Mouse (Mus musculus) liver, embryonic 12.5 days (tissue): ENCODE data around the gene B3gat1. TPM values are rescaled to one million over a fixed set of nuclear protein-coding genes. Genes with fewer than 3 reads are reported as not detected.
A peak's percentile ranks its signal among the peaks of the same experiment; 100 is the strongest.

ENCODE experiments used
- ATAC-seq: fragments of 200-750 bp; cut with Nextera tagmentation; 2 replicates; pipeline ENCODE4 v1.8.0; 2017; ENCODE audit warnings: moderate number of reproducible peaks, mild to moderate bottlenecking, moderate library complexity
- H3K27ac ChIP-seq: fragments of 300-500 bp; sonication (generic); 2 replicates; pipeline ENCODE4 v1.5.1; 2016; ENCODE audit warnings: mild to moderate bottlenecking
- H3K27me3 ChIP-seq: fragments of 300-500 bp; sonication (generic); replicated peaks from 2 replicates; pipeline ENCODE4 v1.6.1; 2016; ENCODE audit warnings: mild to moderate bottlenecking, moderate library complexity
- H3K36me3 ChIP-seq: fragments of 300-500 bp; sonication (generic); 2 replicates; pipeline ENCODE4 v1.6.1; 2016; ENCODE audit warnings: mild to moderate bottlenecking, moderate library complexity
- H3K4me1 ChIP-seq: fragments of 300-500 bp; sonication (generic); 2 replicates; pipeline ENCODE4 v1.6.1; 2016
- H3K4me2 ChIP-seq: fragments of 300-500 bp; sonication (generic); 2 replicates; pipeline ENCODE4 v1.6.1; 2016; ENCODE audit warnings: mild to moderate bottlenecking, moderate library complexity
- H3K4me3 ChIP-seq: fragments of 300-500 bp; sonication (generic); 2 replicates; pipeline ENCODE4 v1.5.1; 2016; ENCODE audit warnings: mild to moderate bottlenecking, moderate library complexity
- H3K9ac ChIP-seq: fragments of 300-500 bp; sonication (generic); 2 replicates; pipeline ENCODE4 v1.6.1; 2016; ENCODE audit warnings: mild to moderate bottlenecking, moderate library complexity
- H3K9me3 ChIP-seq: fragments of 300-500 bp; sonication (generic); replicated peaks from 2 replicates; pipeline ENCODE4 v1.6.1; 2016; ENCODE audit warnings: mild to moderate bottlenecking, moderate library complexity
- WGBS: fragments of 180-500 bp; shearing (Covaris S2); methylation state at CpG from one replicate; pipeline ENCODE4 v1.1.7; 2016; ENCODE audit not compliant: insufficient replicate concordance; 5-methylcytosine and 5-hydroxymethylcytosine counted together
- polyA plus RNA-seq: library from polyadenylated mRNA; unstranded; fragments of >200 nt; fragmentation: Nextera tagmentation; extraction: Ambion mirVana; gene quantifications from 2 replicates; pipeline ENCODE4 v1.2.1, GENCODE M21; 2016

Gene B3gat1
- polyA plus RNA-seq, 1 experiment from 2014 or later: not detected

DNA sequence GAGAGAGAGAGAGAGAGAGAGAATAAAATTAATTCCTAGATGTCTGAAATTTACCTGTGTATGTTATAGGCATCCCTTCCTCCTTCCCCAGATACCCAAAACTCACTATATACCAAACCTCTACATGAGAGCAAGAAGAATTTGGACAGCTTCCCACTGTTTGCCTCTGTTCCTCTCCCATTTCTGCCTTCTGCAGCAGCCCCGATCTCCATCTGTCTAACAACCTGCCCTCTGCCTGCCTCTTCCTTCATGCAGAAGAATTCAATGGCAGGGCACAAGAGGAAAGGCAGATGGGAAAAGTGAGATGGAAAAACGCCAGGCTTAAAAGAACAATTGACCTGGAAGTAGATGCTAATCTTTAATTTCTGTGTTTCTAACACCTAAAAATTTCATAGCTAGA, 5.0 kb upstream of the B3gat1 start:
- WGBS: 40% methylated on average over 2 of the region's 2 CpGs
- Histone ChIP-seq H3K4me3 (no peak overlapping the region), H3K36me3 (no peaks in the 10 kb centered on the region), H3K9ac (no peak overlapping the region), H3K4me1 (no peaks in the 10 kb centered on the region), H3K9me3 (no peaks in the 10 kb centered on the region), H3K27me3 (peaks cover 21% of the 10 kb centered on the region), H3K4me2 (no peak overlapping the region), H3K27ac (no peak overlapping the region)
- ATAC-seq: no peak

DNA sequence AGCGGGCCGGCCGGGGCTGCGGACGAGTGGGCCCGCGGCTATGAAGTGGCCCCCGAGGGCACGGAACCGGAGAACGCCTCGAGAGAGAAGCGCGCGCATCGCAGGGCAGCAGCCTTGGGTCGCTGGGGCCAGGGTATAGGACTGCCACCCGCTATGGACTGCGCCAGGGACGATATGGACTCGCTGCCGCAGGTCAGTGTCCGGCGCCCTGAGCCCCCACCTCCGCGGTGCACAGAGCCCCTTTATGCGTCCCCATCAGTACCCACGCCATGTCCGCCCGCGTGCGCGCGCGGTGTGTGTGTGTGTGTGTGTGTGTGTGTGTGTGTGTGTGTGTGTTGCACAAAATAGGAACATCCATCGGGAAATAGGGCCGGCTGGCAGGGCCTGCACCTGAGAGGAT, 458 bp downstream of the B3gat1 start:
- no peak overlapping the region for H3K9ac ChIP-seq
- H3K27me3 ChIP-seq: peaks cover 50% of the 10 kb centered on the region
- no peaks in the 10 kb centered on the region for H3K36me3 ChIP-seq
- no peak overlapping the region for H3K27ac ChIP-seq
- peak overlapping the region; percentile 51 for H3K4me2 ChIP-seq
- WGBS: 4% methylated on average over 37 of the region's 37 CpGs
- H3K4me1 ChIP-seq: no peaks in the 10 kb centered on the region
- H3K9me3 ChIP-seq: no peaks in the 10 kb centered on the region
- no peak for ATAC-seq
- peak overlapping the region; percentile 38 for H3K4me3 ChIP-seq

DNA sequence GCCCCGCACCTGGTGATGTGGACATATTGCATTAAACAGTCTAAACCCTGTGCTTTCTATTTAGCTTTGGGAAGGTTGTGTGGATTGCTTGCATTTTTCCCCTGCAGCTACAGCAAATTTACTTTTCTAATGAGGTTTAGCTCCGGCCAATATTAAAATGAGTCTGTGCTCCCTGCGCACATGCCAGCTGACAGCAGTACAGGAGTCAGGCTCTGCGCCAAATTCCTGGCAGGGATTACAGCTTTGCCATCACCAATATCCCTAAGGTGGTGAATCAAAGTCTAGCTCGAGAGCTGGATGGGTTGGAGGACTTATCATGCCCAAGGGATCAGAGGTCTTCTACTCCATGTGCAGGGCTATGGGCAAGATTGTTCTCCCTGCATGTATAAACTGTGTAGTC, 3.6 kb downstream of the B3gat1 start:
- no peak overlapping the region for H3K9ac ChIP-seq
- no peaks in the 10 kb centered on the region for H3K36me3 ChIP-seq
- no peak overlapping the region for H3K27ac ChIP-seq
- no peak overlapping the region for H3K4me2 ChIP-seq
- ATAC-seq: no peak
- WGBS: 63% methylated on average over 5 of the region's 5 CpGs
- H3K4me1 ChIP-seq: no peaks in the 10 kb centered on the region
- no peaks in the 10 kb centered on the region for H3K9me3 ChIP-seq
- no peak overlapping the region for H3K4me3 ChIP-seq
- peaks cover 43% of the 10 kb centered on the region for H3K27me3 ChIP-seq

DNA sequence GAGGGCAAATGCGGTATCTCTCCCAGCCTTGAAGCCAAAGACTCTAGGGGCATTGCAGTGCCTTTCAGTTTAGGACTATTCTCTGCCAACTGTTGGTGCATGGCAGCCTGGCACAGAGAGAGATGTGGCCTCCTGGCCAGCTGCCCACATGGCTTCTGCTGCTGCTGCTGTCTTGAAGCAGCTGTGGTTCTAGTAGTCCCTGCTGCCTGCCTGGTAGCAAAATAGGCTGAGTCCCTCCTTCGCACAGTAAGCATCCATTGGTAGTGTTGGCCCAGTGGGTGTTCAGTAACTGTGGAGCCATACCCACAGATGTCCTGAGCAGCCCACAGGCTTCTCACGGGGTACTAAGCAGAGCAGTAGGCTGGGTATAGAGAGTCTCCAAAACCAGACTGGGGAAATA, 9.3 kb downstream of the B3gat1 start:
- H3K4me1 ChIP-seq: no peaks in the 10 kb centered on the region
- no peaks in the 10 kb centered on the region for H3K9me3 ChIP-seq
- H3K27ac ChIP-seq: no peak overlapping the region
- no peaks in the 10 kb centered on the region for H3K27me3 ChIP-seq
- H3K36me3 ChIP-seq: no peaks in the 10 kb centered on the region
- no peak for ATAC-seq
- no peak overlapping the region for H3K9ac ChIP-seq
- H3K4me2 ChIP-seq: no peak overlapping the region
- 68% methylated on average over 3 of the region's 3 CpGs for WGBS
- no peak overlapping the region for H3K4me3 ChIP-seq

DNA sequence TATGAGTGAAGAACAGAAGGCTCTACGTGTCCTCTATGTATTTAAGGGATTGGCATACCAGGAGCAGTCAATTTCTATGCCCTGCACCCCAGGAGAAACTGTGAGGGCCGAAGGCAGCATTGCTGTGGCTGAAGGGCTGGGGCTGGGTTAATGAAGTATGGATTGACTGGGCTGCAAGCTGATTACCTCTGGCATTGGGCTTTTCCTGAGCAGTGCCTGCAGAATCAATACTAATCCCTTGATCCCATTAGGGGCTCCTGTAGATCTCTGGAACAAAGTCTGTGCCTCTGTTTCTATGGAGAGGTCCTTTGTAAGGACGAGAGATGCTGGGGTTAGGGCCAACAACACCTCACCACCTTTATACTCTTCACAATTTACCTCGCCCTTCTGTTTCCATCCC, 13.6 kb downstream of the B3gat1 start:
- Histone ChIP-seq H3K4me2 (no peak overlapping the region), H3K27me3 (no peaks in the 10 kb centered on the region), H3K36me3 (no peaks in the 10 kb centered on the region), H3K4me3 (no peak overlapping the region), H3K9me3 (no peaks in the 10 kb centered on the region), H3K4me1 (no peaks in the 10 kb centered on the region), H3K9ac (no peak overlapping the region), H3K27ac (no peak overlapping the region)
- WGBS: 29% methylated on average over 4 of the region's 4 CpGs
- ATAC-seq: no peak

DNA sequence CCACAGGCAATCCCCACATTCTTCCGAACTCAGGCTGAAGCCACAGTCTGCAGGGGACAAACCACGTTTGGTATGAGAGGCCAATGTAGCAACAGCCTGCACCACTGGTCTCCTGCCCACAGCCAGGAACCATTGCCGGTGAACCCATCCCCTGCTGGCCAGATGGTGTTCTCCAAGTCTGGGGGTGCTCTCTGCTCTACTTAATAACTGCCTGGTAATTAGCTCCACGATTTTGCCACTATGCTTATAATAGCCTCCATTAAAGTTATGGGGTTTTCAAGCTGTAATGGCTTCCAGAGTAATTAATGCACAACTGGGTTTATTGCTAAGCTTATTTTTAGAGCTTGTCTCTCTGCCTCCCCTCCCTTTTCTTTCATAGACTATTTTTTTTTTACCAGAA, 15.4 kb downstream of the B3gat1 start:
- Histone ChIP-seq H3K9ac (no peak overlapping the region), H3K4me3 (no peak overlapping the region), H3K27ac (no peak overlapping the region), H3K27me3 (no peaks in the 10 kb centered on the region), H3K4me1 (no peaks in the 10 kb centered on the region), H3K36me3 (no peaks in the 10 kb centered on the region), H3K9me3 (no peaks in the 10 kb centered on the region), H3K4me2 (no peak overlapping the region)
- ATAC-seq: no peak
- WGBS: 57% methylated on average over 4 of the region's 4 CpGs

DNA sequence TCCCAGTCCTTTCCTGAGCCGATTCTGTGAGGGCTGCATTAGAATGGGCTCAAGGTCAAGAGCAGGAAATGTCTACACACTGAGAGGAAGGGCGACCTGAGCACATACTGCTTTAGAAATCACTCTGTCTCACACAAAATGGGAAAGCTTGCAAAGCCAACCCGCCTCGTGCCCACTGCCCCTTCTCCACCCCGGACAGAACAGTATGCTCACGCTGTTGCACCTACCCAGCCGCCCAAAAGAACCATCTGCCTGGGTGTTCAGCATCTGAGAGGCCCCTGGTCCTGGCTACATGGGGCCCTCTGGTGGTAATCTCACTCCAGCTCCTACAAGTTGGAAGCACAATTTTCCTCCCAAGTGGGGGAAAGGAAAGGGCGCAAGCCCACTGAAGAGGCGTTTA, 26.6 kb downstream of the B3gat1 start:
- WGBS: 32% methylated on average over 9 of the region's 9 CpGs
- no peaks in the 10 kb centered on the region for H3K9me3 ChIP-seq

DNA sequence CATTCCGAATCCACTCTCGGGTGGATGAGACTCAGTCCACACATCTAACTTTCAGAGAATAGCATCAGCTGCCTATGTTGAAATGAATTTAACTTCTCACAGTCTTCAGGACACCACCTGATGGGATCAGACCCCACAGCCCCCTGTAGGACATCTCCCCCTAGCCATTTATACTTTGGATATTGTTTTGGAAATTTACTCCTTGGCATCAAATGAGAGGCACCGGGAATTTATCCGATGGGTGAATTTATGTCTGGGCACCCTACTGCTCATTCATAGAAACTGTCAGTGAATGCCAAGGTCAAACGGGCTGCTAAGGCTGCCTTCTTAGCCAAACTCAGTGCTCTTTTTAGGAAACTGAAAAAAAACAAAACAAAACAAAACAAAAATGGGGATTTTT, 27.0 kb downstream of the B3gat1 start:
- Histone ChIP-seq H3K36me3 (no peaks in the 10 kb centered on the region), H3K4me2 (no peak overlapping the region), H3K9me3 (no peaks in the 10 kb centered on the region), H3K9ac (no peak overlapping the region), H3K27me3 (no peaks in the 10 kb centered on the region), H3K4me3 (no peak overlapping the region), H3K27ac (no peak overlapping the region), H3K4me1 (no peaks in the 10 kb centered on the region)
- no peak for ATAC-seq
- 56% methylated on average over 5 of the region's 5 CpGs for WGBS

More for the DNA sequence above, 26.6 kb downstream of the B3gat1 start:
- no peak overlapping the region for H3K4me3 ChIP-seq
- ATAC-seq: no peak
- no peak overlapping the region for H3K27ac ChIP-seq
- H3K9ac ChIP-seq: no peak overlapping the region
- H3K27me3 ChIP-seq: no peaks in the 10 kb centered on the region
- H3K36me3 ChIP-seq: no peaks in the 10 kb centered on the region
- no peaks in the 10 kb centered on the region for H3K4me1 ChIP-seq
- no peak overlapping the region for H3K4me2 ChIP-seq

DNA sequence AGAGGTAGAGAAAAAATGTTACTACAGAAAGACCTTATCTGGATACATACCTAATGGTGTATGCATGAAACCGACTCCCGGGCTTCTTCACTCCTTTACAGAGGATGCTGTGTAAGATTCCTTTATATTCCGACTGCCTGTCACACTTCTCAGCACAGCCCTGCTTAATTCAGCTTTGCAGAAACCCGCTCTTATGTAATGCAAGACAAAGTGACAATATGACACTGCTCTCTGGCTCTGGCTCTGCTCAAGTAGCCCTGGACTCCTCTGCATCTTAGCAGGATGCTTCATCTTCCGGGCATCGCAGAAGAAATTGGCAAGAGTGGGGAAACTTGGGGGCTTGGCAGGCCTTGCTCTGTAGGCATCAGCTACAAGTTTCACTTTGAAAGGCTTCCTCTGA, 28.9 kb downstream of the B3gat1 start:
- Histone ChIP-seq H3K9ac (no peak overlapping the region), H3K4me3 (no peak overlapping the region), H3K9me3 (no peaks in the 10 kb centered on the region), H3K27me3 (no peaks in the 10 kb centered on the region), H3K27ac (no peak overlapping the region), H3K4me2 (no peak overlapping the region), H3K4me1 (no peaks in the 10 kb centered on the region), H3K36me3 (no peaks in the 10 kb centered on the region)
- no peak for ATAC-seq
- WGBS: 71% methylated on average over 6 of the region's 6 CpGs

DNA sequence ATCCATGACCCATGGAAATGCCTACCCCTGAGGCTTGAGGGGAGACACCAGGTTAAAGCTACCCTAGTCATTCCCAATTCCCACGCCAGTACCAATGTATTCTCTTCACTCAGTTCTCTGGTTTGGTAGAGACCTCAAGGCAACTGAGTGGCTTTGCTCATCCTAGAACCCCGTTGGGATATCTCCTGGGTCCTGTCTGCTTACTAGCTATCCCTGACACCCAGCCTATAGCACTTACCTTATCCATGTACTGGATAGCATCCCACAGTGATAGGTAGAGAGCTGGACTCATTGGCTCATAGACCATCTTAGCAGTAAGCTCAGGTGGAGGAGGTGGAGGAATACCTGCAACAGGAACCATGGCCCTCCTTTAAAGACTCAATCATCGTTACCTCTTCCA, 34.7 kb downstream of the B3gat1 start:
- H3K27ac ChIP-seq: no peak overlapping the region
- ATAC-seq: no peak
- no peak overlapping the region for H3K4me3 ChIP-seq
- no peak overlapping the region for H3K9ac ChIP-seq
- H3K27me3 ChIP-seq: no peaks in the 10 kb centered on the region
- H3K9me3 ChIP-seq: no peaks in the 10 kb centered on the region
- no peaks in the 10 kb centered on the region for H3K4me1 ChIP-seq
- 51% methylated on average over 3 of the region's 3 CpGs for WGBS
- H3K36me3 ChIP-seq: no peaks in the 10 kb centered on the region
- no peak overlapping the region for H3K4me2 ChIP-seq

DNA sequence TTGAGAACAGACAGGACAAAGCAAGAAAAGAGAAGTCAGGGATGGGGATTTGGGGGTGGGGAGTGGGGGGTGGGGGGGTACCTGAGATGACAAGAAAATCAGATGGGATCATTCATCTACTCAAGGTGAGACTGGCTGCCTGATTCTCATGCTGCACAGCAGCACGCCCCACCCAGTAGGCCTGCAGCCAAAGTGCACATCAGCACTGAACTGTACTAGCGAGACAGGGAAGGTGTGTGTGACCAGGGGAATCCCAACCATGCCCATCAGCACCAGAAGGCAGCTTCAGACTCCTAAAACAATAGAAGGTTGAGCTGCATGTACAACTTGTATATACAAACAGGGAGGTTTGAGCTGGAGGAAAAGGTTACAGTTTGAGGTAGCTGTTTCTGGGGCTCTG, 42.2 kb downstream of the B3gat1 start:
- no peak for ATAC-seq
- 56% methylated on average over 2 of the region's 2 CpGs for WGBS

DNA sequence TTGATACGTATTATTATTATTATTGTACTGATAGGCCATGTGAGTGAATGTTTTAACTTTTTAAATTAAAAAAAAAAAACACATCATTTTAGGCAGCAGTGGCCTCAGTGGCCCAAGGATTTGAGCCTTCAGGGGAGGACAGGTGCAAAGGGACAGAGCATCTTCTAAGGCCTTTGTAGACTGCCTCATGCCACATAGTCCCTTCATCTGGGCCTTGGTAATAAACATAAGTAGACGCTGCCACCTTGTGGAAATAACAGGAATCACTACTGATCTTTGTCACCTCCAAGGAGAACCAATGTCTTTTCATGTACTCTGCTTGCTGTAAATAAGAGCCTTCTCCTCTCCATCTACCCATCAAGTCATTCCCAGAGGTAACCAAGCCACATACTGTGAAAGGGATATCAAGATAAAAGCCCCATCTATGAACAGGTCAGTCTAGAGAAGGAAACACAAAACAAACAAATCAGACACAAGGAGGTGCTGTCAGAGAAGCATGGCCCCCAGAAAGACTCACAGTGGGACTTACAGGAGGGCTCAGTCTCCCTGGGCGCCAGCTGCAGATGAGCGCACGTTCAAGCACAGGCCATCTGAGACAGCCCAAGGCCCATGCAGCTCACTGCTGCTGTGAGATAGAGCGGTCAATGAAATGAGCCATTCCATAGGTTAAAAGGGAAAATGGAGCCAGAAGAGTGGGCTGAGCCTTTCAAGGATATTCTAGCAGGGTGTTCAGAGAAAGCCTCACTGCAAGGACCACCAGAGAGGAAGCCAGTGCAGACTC, 42.8 kb downstream of the B3gat1 start:
- Histone ChIP-seq H3K9ac (no peak overlapping the region), H3K27me3 (no peaks in the 10 kb centered on the region), H3K9me3 (no peaks in the 10 kb centered on the region), H3K4me2 (no peak overlapping the region), H3K4me3 (no peak overlapping the region), H3K27ac (no peak overlapping the region), H3K4me1 (no peaks in the 10 kb centered on the region), H3K36me3 (no peaks in the 10 kb centered on the region)
- ATAC-seq: no peak
- 55% methylated on average over 6 of the region's 6 CpGs for WGBS

More for the DNA sequence above, 42.2 kb downstream of the B3gat1 start:
- H3K4me2 ChIP-seq: no peak overlapping the region
- H3K9ac ChIP-seq: no peak overlapping the region
- no peaks in the 10 kb centered on the region for H3K36me3 ChIP-seq
- H3K27me3 ChIP-seq: no peaks in the 10 kb centered on the region
- H3K9me3 ChIP-seq: no peaks in the 10 kb centered on the region
- H3K27ac ChIP-seq: no peak overlapping the region
- no peak overlapping the region for H3K4me3 ChIP-seq
- H3K4me1 ChIP-seq: no peaks in the 10 kb centered on the region

DNA sequence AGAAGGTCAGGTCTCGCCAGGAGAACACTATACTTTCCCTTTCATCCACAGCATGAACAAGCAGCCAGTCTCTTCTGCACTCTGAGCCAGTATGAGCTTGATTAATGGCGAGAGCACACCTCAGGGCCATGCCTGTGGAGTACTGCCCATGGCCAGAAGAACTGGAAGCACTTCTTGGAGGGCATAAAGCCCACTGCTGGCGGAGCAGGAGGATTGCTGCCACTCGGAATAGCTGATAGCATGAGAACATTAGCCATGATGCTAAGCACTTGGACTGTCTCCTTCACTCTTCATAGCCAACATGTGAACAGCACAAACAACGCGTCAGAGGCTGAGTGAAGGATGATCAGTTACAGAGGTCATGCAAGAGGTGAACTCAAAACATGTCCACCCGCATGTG, 44.9 kb downstream of the B3gat1 start:
- no peaks in the 10 kb centered on the region for H3K4me1 ChIP-seq
- WGBS: 73% methylated on average over 7 of the region's 7 CpGs
- no peak for ATAC-seq
- no peak overlapping the region for H3K27ac ChIP-seq
- no peaks in the 10 kb centered on the region for H3K36me3 ChIP-seq
- H3K27me3 ChIP-seq: no peaks in the 10 kb centered on the region
- H3K9me3 ChIP-seq: no peaks in the 10 kb centered on the region
- H3K4me3 ChIP-seq: no peak overlapping the region
- H3K9ac ChIP-seq: no peak overlapping the region
- H3K4me2 ChIP-seq: no peak overlapping the region
